Mouse (Mus musculus) limb, embryonic 12.5 days (tissue): ENCODE measurements around the gene Rnf6. TPM values are rescaled to one million over a fixed set of nuclear protein-coding genes. Genes with fewer than 3 reads are reported as not detected.

Source experiments
- ATAC-seq: fragments of 200-750 bp; cut with Nextera tagmentation; 2 replicates; pipeline ENCODE4 v1.8.0; 2017; ENCODE audit warnings: low read depth, moderate TSS enrichment; ENCODE audit not compliant: insufficient number of reproducible peaks, insufficient read depth, low FRiP score, low TSS enrichment
- H3K27ac ChIP-seq: fragments of 300-500 bp; sonication (generic); 2 replicates; pipeline ENCODE4 v1.5.1; 2016; ENCODE audit warnings: mild to moderate bottlenecking, moderate library complexity
- H3K27me3 ChIP-seq: fragments of 300-500 bp; sonication (generic); 2 replicates; pipeline ENCODE4 v1.6.1; 2016; ENCODE audit warnings: mild to moderate bottlenecking, moderate library complexity
- H3K36me3 ChIP-seq: fragments of 300-500 bp; sonication (generic); 2 replicates; pipeline ENCODE4 v1.6.1; 2016; ENCODE audit warnings: mild to moderate bottlenecking, moderate library complexity
- H3K4me1 ChIP-seq: fragments of 300-500 bp; sonication (generic); replicated peaks from 2 replicates; pipeline ENCODE4 v1.6.1; 2016
- H3K4me2 ChIP-seq: fragments of 300-500 bp; sonication (generic); 2 replicates; pipeline ENCODE4 v1.6.1; 2016; ENCODE audit warnings: mild to moderate bottlenecking, moderate library complexity
- H3K4me3 ChIP-seq: fragments of 300-500 bp; sonication (generic); replicated peaks from 2 replicates; pipeline ENCODE4 v1.5.1; 2016; ENCODE audit warnings: mild to moderate bottlenecking
- H3K9ac ChIP-seq: fragments of 300-500 bp; sonication (generic); replicated peaks from 2 replicates; pipeline ENCODE4 v1.6.1; 2016; ENCODE audit warnings: mild to moderate bottlenecking, moderate library complexity
- H3K9me3 ChIP-seq: fragments of 300-500 bp; sonication (generic); 2 replicates; pipeline ENCODE4 v1.6.1; 2016; ENCODE audit warnings: mild to moderate bottlenecking, moderate library complexity
- WGBS: fragments of 180-500 bp; shearing (Covaris S2); methylation state at CpG from one replicate; pipeline ENCODE4 v1.1.7; 2016; 5-methylcytosine and 5-hydroxymethylcytosine counted together
- polyA plus RNA-seq: library from polyadenylated mRNA; unstranded; fragments of >200 nt; fragmentation: Nextera tagmentation; extraction: Ambion mirVana; gene quantifications from 2 replicates; pipeline ENCODE4 v1.2.1, GENCODE M21; 2016

Gene Rnf6
- polyA plus RNA-seq, 1 experiment from 2014 or later: 29.4 TPM

- Histone ChIP-seq H3K27me3 (no peaks in the 10 kb centered on the region), H3K4me1 (peaks cover 21% of the 10 kb centered on the region), H3K9ac (peak overlapping the region; percentile 94), H3K4me3 (peak overlapping the region; percentile 88), H3K4me2 (peak overlapping the region; percentile 78), H3K27ac (peak overlapping the region; percentile 98; the same call in 1 of the 2 replicates), H3K36me3 (no peaks in the 10 kb centered on the region), H3K9me3 (no peaks in the 10 kb centered on the region)
- 61% methylated on average over 16 of the region's 17 CpGs for WGBS
- no peak for ATAC-seq
These were observed 8.7 kb upstream of the Rnf6 start for GRCm38 (mm10) chr5:146229869-146230650.

GRCm38 (mm10) chr5:146227496-146227895 is 6.1 kb upstream of the Rnf6 start:
- ATAC-seq: no peak
- H3K27me3 ChIP-seq: no peaks in the 10 kb centered on the region
- H3K36me3 ChIP-seq: no peaks in the 10 kb centered on the region
- H3K4me2 ChIP-seq: no peak overlapping the region
- H3K4me3 ChIP-seq: no peak overlapping the region
- no peaks in the 10 kb centered on the region for H3K9me3 ChIP-seq
- peaks cover 11% of the 10 kb centered on the region for H3K4me1 ChIP-seq
- H3K27ac ChIP-seq: no peak overlapping the region
- H3K9ac ChIP-seq: no peak overlapping the region
- WGBS: 84% methylated on average over 8 of the region's 8 CpGs

GRCm38 (mm10) chr5:146223786-146224185 is 2.4 kb upstream of the Rnf6 start:
- H3K4me3 ChIP-seq: no peak overlapping the region
- H3K9ac ChIP-seq: no peak overlapping the region
- peaks cover 8% of the 10 kb centered on the region for H3K4me1 ChIP-seq
- peaks cover 9% of the 10 kb centered on the region for H3K36me3 ChIP-seq
- H3K27me3 ChIP-seq: no peaks in the 10 kb centered on the region
- H3K4me2 ChIP-seq: no peak overlapping the region
- WGBS: 92% methylated on average over 5 of the region's 5 CpGs
- no peaks in the 10 kb centered on the region for H3K9me3 ChIP-seq
- no peak for ATAC-seq
- no peak overlapping the region for H3K27ac ChIP-seq

GRCm38 (mm10) chr5:146221722-146222121 is 367 bp upstream of the Rnf6 start:
- peak overlapping the region; percentile 62 for H3K4me2 ChIP-seq
- no peaks in the 10 kb centered on the region for H3K9me3 ChIP-seq
- H3K36me3 ChIP-seq: peaks cover 28% of the 10 kb centered on the region
- ATAC-seq: no peak
- 34% methylated on average over 6 of the region's 6 CpGs for WGBS
- H3K27me3 ChIP-seq: no peaks in the 10 kb centered on the region
- peak overlapping the region; percentile 96 for H3K27ac ChIP-seq
- H3K4me1 ChIP-seq: peaks cover 8% of the 10 kb centered on the region
- H3K4me3 ChIP-seq: peak overlapping the region; percentile 71
- peak overlapping the region; percentile 81 for H3K9ac ChIP-seq

- Histone ChIP-seq H3K9ac (peak overlapping the region; percentile 56), H3K9me3 (no peaks in the 10 kb centered on the region)
These were observed 865 bp downstream of the Rnf6 start for GRCm38 (mm10) chr5:146220501-146220878.

GRCm38 (mm10) chr5:146205537-146205936 is 15.8 kb downstream of the Rnf6 start:
- 94% methylated on average over 5 of the region's 5 CpGs for WGBS
- Histone ChIP-seq H3K27me3 (no peaks in the 10 kb centered on the region), H3K4me3 (no peak overlapping the region), H3K4me2 (no peak overlapping the region), H3K4me1 (no peaks in the 10 kb centered on the region), H3K9me3 (0 out of 2 replicates have a peak, but pooled peaks cover 8% of the 10 kb centered on the region), H3K9ac (no peak overlapping the region), H3K27ac (no peak overlapping the region), H3K36me3 (peaks cover 81% of the 10 kb centered on the region)
- no peak for ATAC-seq

More at GRCm38 (mm10) chr5:146220501-146220878, 865 bp downstream of the Rnf6 start:
- ATAC-seq: peak; percentile 60
- no peaks in the 10 kb centered on the region for H3K27me3 ChIP-seq
- peaks cover 39% of the 10 kb centered on the region for H3K36me3 ChIP-seq
- H3K4me3 ChIP-seq: peak overlapping the region; percentile 71
- H3K4me1 ChIP-seq: peaks cover 8% of the 10 kb centered on the region
- H3K4me2 ChIP-seq: peak overlapping the region; percentile 62
- 10% methylated on average over 13 of the region's 13 CpGs for WGBS
- H3K27ac ChIP-seq: 0 out of 2 replicates have a peak overlapping the region, but pooled peaks have one; percentile 41

GRCm38 (mm10) chr5:146203921-146204320 is 17.4 kb downstream of the Rnf6 start:
- H3K4me1 ChIP-seq: no peaks in the 10 kb centered on the region
- WGBS: 80% methylated on average over 2 of the region's 2 CpGs
- peaks cover 70% of the 10 kb centered on the region for H3K36me3 ChIP-seq
- H3K9ac ChIP-seq: no peak overlapping the region
- H3K27ac ChIP-seq: no peak overlapping the region
- H3K9me3 ChIP-seq: 0 out of 2 replicates have a peak, but pooled peaks cover 8% of the 10 kb centered on the region
- no peaks in the 10 kb centered on the region for H3K27me3 ChIP-seq
- no peak overlapping the region for H3K4me2 ChIP-seq
- ATAC-seq: no peak
- no peak overlapping the region for H3K4me3 ChIP-seq

- peaks cover 39% of the 10 kb centered on the region for H3K36me3 ChIP-seq
- WGBS: 94% methylated on average over 6 of the region's 6 CpGs
- H3K4me1 ChIP-seq: no peaks in the 10 kb centered on the region
- H3K27me3 ChIP-seq: no peaks in the 10 kb centered on the region
- no peak for ATAC-seq
- H3K27ac ChIP-seq: no peak overlapping the region
- no peak overlapping the region for H3K4me2 ChIP-seq
- H3K9ac ChIP-seq: no peak overlapping the region
- H3K9me3 ChIP-seq: 0 out of 2 replicates have a peak, but pooled peaks cover 8% of the 10 kb centered on the region
- no peak overlapping the region for H3K4me3 ChIP-seq
These were observed 20.8 kb downstream of the Rnf6 start for GRCm38 (mm10) chr5:146200580-146200979.

GRCm38 (mm10) chr5:146199540-146199939 is 21.8 kb downstream of the Rnf6 start:
- 66% methylated on average over 2 of the region's 2 CpGs for WGBS
- H3K9me3 ChIP-seq: 0 out of 2 replicates have a peak, but pooled peaks cover 8% of the 10 kb centered on the region
- no peak overlapping the region for H3K4me2 ChIP-seq
- H3K27ac ChIP-seq: no peak overlapping the region
- no peak for ATAC-seq
- H3K9ac ChIP-seq: no peak overlapping the region
- no peak overlapping the region for H3K4me3 ChIP-seq
- peaks cover 29% of the 10 kb centered on the region for H3K36me3 ChIP-seq
- no peaks in the 10 kb centered on the region for H3K4me1 ChIP-seq
- no peaks in the 10 kb centered on the region for H3K27me3 ChIP-seq

- no peak for ATAC-seq
- H3K4me3 ChIP-seq: no peak overlapping the region
- H3K9me3 ChIP-seq: 0 out of 2 replicates have a peak, but pooled peaks cover 8% of the 10 kb centered on the region
- no peaks in the 10 kb centered on the region for H3K27me3 ChIP-seq
- no peak overlapping the region for H3K9ac ChIP-seq
- H3K36me3 ChIP-seq: peaks cover 24% of the 10 kb centered on the region
- no peak overlapping the region for H3K4me2 ChIP-seq
- no peak overlapping the region for H3K27ac ChIP-seq
- no peaks in the 10 kb centered on the region for H3K4me1 ChIP-seq
These were observed 22.3 kb downstream of the Rnf6 start for GRCm38 (mm10) chr5:146199073-146199472.

- WGBS: 82% methylated on average over 8 of the region's 8 CpGs
- no peak overlapping the region for H3K4me2 ChIP-seq
- H3K9ac ChIP-seq: no peak overlapping the region
- ATAC-seq: no peak
- H3K27ac ChIP-seq: no peak overlapping the region
- H3K4me3 ChIP-seq: no peak overlapping the region
- H3K36me3 ChIP-seq: no peaks in the 10 kb centered on the region
- no peaks in the 10 kb centered on the region for H3K9me3 ChIP-seq
- no peaks in the 10 kb centered on the region for H3K4me1 ChIP-seq
- no peaks in the 10 kb centered on the region for H3K27me3 ChIP-seq
These were observed 28.0 kb downstream of the Rnf6 start for GRCm38 (mm10) chr5:146193360-146193759.
